Mouse (Mus musculus): ENCODE results near the gene Gm13889.

- TF ChIP-seq CTCF (IDR thresholded peaks at IDR 0.05; ENCODE audit: low read depth, low read length): no peak
- TF ChIP-seq POLR2AphosphoS5 (IDR thresholded peaks at IDR 0.05; ENCODE audit: insufficient replicate concordance, low read depth, low read length): no peak
- no peak for TF ChIP-seq TAL1 (conservative IDR thresholded peaks at IDR 0.05; ENCODE audit: low read depth, low read length)
- no peak for TF ChIP-seq GATA1 (IDR thresholded peaks at IDR 0.05; ENCODE audit: borderline replicate concordance, low read length)
- no peak for TF ChIP-seq GATA2 (IDR thresholded peaks at IDR 0.05; ENCODE audit: borderline replicate concordance, low read depth, low read length)
Observed at GRCm38 (mm10) chr2:93992810-93993209, 35.8 kb upstream of the Gm13889 start.

Data from G1E (cell line).